Mouse (Mus musculus): ENCODE measurements around the gene Gm10318. TPM values are rescaled to one million over a fixed set of nuclear protein-coding genes. Genes with fewer than 3 reads are reported as not detected.
A peak's percentile ranks its signal among the peaks of the same experiment; 100 is the strongest.

Gene Gm10318
- not detected for polyA plus RNA-seq (2021)

- no peak for DNase-seq (ENCODE audit: low read depth, low spot score)
- in situ Hi-C loops (cut with MboI; ENCODE audit: low pct_unique_long_range_greater_than_20kb) = no loop called here
- POLR2A ChIA-PET = no interaction called here
- ATAC-seq = no peak
- H3K27me3 ChIP-seq = peaks cover 25% of the 10 kb centered on the region
- TF ChIP-seq CTCF (IDR thresholded peaks at IDR 0.05) = no peak
- CTCF ChIA-PET = no interaction called here
Observed at GRCm38 (mm10) chr10:77852559-77852958, at the start of gene Gm10318. Gene Gm10318 (plus strand): TSS chr10:77852859.

GRCm38 (mm10) chr10:77804095-77804494 lies 48.6 kb upstream of the Gm10318 start:
- ChIA-PET CTCF (no interaction called here), POLR2A (no interaction called here)
- TF ChIP-seq CTCF (IDR thresholded peaks at IDR 0.05) = no peak
- DNase-seq (ENCODE audit: low read depth, low spot score) (no peak), ATAC-seq (no peak)
- H3K27me3 ChIP-seq = peaks cover 18% of the 10 kb centered on the region
- in situ Hi-C loops (cut with MboI; ENCODE audit: low pct_unique_long_range_greater_than_20kb) = no loop called here

GRCm38 (mm10) chr10:77811743-77812142 lies 40.9 kb upstream of the Gm10318 start, which contains the start of gene Gm9507:
Gene Gm9507 (minus strand): TSS chr10:77811843.
- in situ Hi-C loops (cut with MboI; ENCODE audit: low pct_unique_long_range_greater_than_20kb) = no loop called here
- ChIA-PET CTCF (no interaction called here), POLR2A (no interaction called here)
- no peak for DNase-seq (ENCODE audit: low read depth, low spot score)
- TF ChIP-seq CTCF (IDR thresholded peaks at IDR 0.05) = no peak
- no peak for ATAC-seq
- peaks cover 17% of the 10 kb centered on the region for H3K27me3 ChIP-seq

GRCm38 (mm10) chr10:77814382-77814781 lies 38.3 kb upstream of the Gm10318 start, which contains the start of gene Gm2696:
Gene Gm2696 (plus strand): TSS chr10:77814682.
- peaks cover 17% of the 10 kb centered on the region for H3K27me3 ChIP-seq
- in situ Hi-C loops (cut with MboI; ENCODE audit: low pct_unique_long_range_greater_than_20kb) = no loop called here
- no peak for DNase-seq (ENCODE audit: low read depth, low spot score)
- CTCF ChIA-PET = interaction anchor here (0.9 kb wide), 1 partner anchor 187 kb away, joined by 3 read pairs; no protein-coding TSS in a partner anchor
- POLR2A ChIA-PET = no interaction called here
- no peak for TF ChIP-seq CTCF (IDR thresholded peaks at IDR 0.05)
- ATAC-seq = no peak

GRCm38 (mm10) chr10:77815514-77815913 lies 37.1 kb upstream of the Gm10318 start:
- DNase-seq (ENCODE audit: low read depth, low spot score) = no peak
- POLR2A ChIA-PET = no interaction called here

GRCm38 (mm10) chr10:77818523-77818922 lies 34.1 kb upstream of the Gm10318 start:
- ChIA-PET POLR2A (no interaction called here), CTCF (no interaction called here)
- H3K27me3 ChIP-seq = peaks cover 29% of the 10 kb centered on the region
- DNase-seq (ENCODE audit: low read depth, low spot score) = no peak
- no peak for TF ChIP-seq CTCF (IDR thresholded peaks at IDR 0.05)
- in situ Hi-C loops (cut with MboI; ENCODE audit: low pct_unique_long_range_greater_than_20kb) = no loop called here
- ATAC-seq = no peak

More at GRCm38 (mm10) chr10:77815514-77815913, 37.1 kb upstream of the Gm10318 start:
- H3K27me3 ChIP-seq = peaks cover 27% of the 10 kb centered on the region
- ATAC-seq = no peak
- CTCF ChIA-PET = interaction anchor here (0.6 to 1.2 kb wide), 2 partner anchors 18 to 78 kb away, joined by 3 read pairs; no protein-coding TSS in a partner anchor
- TF ChIP-seq CTCF (IDR thresholded peaks at IDR 0.05) = peak; percentile 68
- in situ Hi-C loops (cut with MboI; ENCODE audit: low pct_unique_long_range_greater_than_20kb) = no loop called here

GRCm38 (mm10) chr10:77819203-77819602 lies 33.5 kb upstream of the Gm10318 start:
- H3K27me3 ChIP-seq = peaks cover 28% of the 10 kb centered on the region
- in situ Hi-C loops (cut with MboI; ENCODE audit: low pct_unique_long_range_greater_than_20kb) = no loop called here
- CTCF ChIA-PET = no interaction called here
- POLR2A ChIA-PET = no interaction called here
- ATAC-seq (no peak), DNase-seq (ENCODE audit: low read depth, low spot score) (no peak)
- no peak for TF ChIP-seq CTCF (IDR thresholded peaks at IDR 0.05)

GRCm38 (mm10) chr10:77826951-77827350 lies 25.7 kb upstream of the Gm10318 start, which contains the start of gene Krtap10-4:
Gene Krtap10-4 (minus strand): TSS chr10:77827095.
- POLR2A ChIA-PET = no interaction called here
- no peak for TF ChIP-seq CTCF (IDR thresholded peaks at IDR 0.05)
- ATAC-seq (no peak), DNase-seq (ENCODE audit: low read depth, low spot score) (no peak)
- H3K27me3 ChIP-seq = peaks cover 18% of the 10 kb centered on the region
- in situ Hi-C loops (cut with MboI; ENCODE audit: low pct_unique_long_range_greater_than_20kb) = no loop called here
- CTCF ChIA-PET = no interaction called here

GRCm38 (mm10) chr10:77835647-77836046 lies 17.0 kb upstream of the Gm10318 start, which contains the start of gene Krtap10-10:
Gene Krtap10-10 (plus strand): TSS chr10:77835947.
- DNase-seq (ENCODE audit: low read depth, low spot score) (no peak), ATAC-seq (no peak)
- ChIA-PET CTCF (interaction anchor here (0.9 kb wide), 1 partner anchor 15 kb away, joined by 4 read pairs; no protein-coding TSS in a partner anchor), POLR2A (no interaction called here)
- in situ Hi-C loops (cut with MboI; ENCODE audit: low pct_unique_long_range_greater_than_20kb) = no loop called here
- peaks cover 17% of the 10 kb centered on the region for H3K27me3 ChIP-seq
- TF ChIP-seq CTCF (IDR thresholded peaks at IDR 0.05) = no peak

- DNase-seq (ENCODE audit: low read depth, low spot score) = no peak
- no peak for TF ChIP-seq CTCF (IDR thresholded peaks at IDR 0.05)
- no peak for ATAC-seq
- peaks cover 21% of the 10 kb centered on the region for H3K27me3 ChIP-seq
- in situ Hi-C loops (cut with MboI; ENCODE audit: low pct_unique_long_range_greater_than_20kb) = no loop called here
- CTCF ChIA-PET = no interaction called here
- POLR2A ChIA-PET = no interaction called here
Observed at GRCm38 (mm10) chr10:77839006-77839405, 13.7 kb upstream of the Gm10318 start.

- DNase-seq (ENCODE audit: low read depth, low spot score) (no peak), ATAC-seq (no peak)
- in situ Hi-C loops (cut with MboI; ENCODE audit: low pct_unique_long_range_greater_than_20kb) = no loop called here
- peaks cover 17% of the 10 kb centered on the region for H3K27me3 ChIP-seq
- CTCF ChIA-PET = no interaction called here
- POLR2A ChIA-PET = interaction anchor here (0.6 kb wide), 1 partner anchor 653 kb away, joined by 8 read pairs; no protein-coding TSS in a partner anchor
- no peak for TF ChIP-seq CTCF (IDR thresholded peaks at IDR 0.05)
Observed at GRCm38 (mm10) chr10:77846503-77846902, 6.2 kb upstream of the Gm10318 start, which contains the start of gene Gm36176. Gene Gm36176 (plus strand): TSS chr10:77846803.

GRCm38 (mm10) chr10:77846961-77847360 lies 5.7 kb upstream of the Gm10318 start:
- peaks cover 21% of the 10 kb centered on the region for H3K27me3 ChIP-seq
- in situ Hi-C loops (cut with MboI; ENCODE audit: low pct_unique_long_range_greater_than_20kb) = no loop called here
- TF ChIP-seq CTCF (IDR thresholded peaks at IDR 0.05) = no peak
- ATAC-seq (no peak), DNase-seq (ENCODE audit: low read depth, low spot score) (no peak)
- ChIA-PET CTCF (no interaction called here), POLR2A (no interaction called here)

Data from Patski (cell line).